Mouse (Mus musculus): ENCODE measurements around the gene Serpinb1a. TPM values are rescaled to one million over a fixed set of nuclear protein-coding genes. Genes with fewer than 3 reads are reported as not detected.

The Serpinb1a gene
- polyA plus RNA-seq (2017; shearing (Covaris generic)): 2.8 TPM

GRCm38 (mm10) chr13:32850668-32851404 is at the start of gene Serpinb1a:
Gene Serpinb1a, minus strand, starts transcription at chr13:32851185.

GRCm38 (mm10) chr13:32898111-32898510 is 47.1 kb upstream of the Serpinb1a start, which contains the start of gene Serpinb1c:
Gene Serpinb1c, minus strand, starts transcription at chr13:32898211.

GRCm38 (mm10) chr13:32802259-32803081 is 48.5 kb downstream of the Serpinb1a start, which contains the start of gene D930007J09Rik:
Gene D930007J09Rik, minus strand, starts transcription at chr13:32802849.

GRCm38 (mm10) chr13:32801693-32802221 is 49.2 kb downstream of the Serpinb1a start, which contains the start of gene Wrnip1:
Gene Wrnip1, plus strand, starts transcription at chr13:32802038.

Other genes starting within 250 kb of the Serpinb1a start
- gene Mylk4, start 67.2 kb downstream of the Serpinb1a start, polyA plus RNA-seq (2017; shearing (Covaris generic)): not detected
- 88.3 TPM for gene Wrnip1, start 49.1 kb downstream of the Serpinb1a start, polyA plus RNA-seq (2017; shearing (Covaris generic))
- not detected for gene D930007J09Rik, start 48.3 kb downstream of the Serpinb1a start, polyA plus RNA-seq (2017; shearing (Covaris generic))
- not detected for gene Serpinb1c, start 47.0 kb upstream of the Serpinb1a start, polyA plus RNA-seq (2017; shearing (Covaris generic))
- gene Serpinb6b, start 114.0 kb upstream of the Serpinb1a start, polyA plus RNA-seq (2017; shearing (Covaris generic)): 15.2 TPM
- gene Serpinb9, start 152.1 kb upstream of the Serpinb1a start, polyA plus RNA-seq (2017; shearing (Covaris generic)): 19.5 TPM
- gene Serpinb9b, start 176.2 kb upstream of the Serpinb1a start, polyA plus RNA-seq (2017; shearing (Covaris generic)): 0.07 TPM
- not detected for gene Serpinb1b, start 227.4 kb upstream of the Serpinb1a start, polyA plus RNA-seq (2017; shearing (Covaris generic))